Mouse (Mus musculus) limb, embryonic 11.5 days (tissue): ENCODE measurements around the gene Slc44a3. TPM values are rescaled to one million over a fixed set of nuclear protein-coding genes. Genes with fewer than 3 reads are reported as not detected.
A peak's percentile ranks its signal among the peaks of the same experiment; 100 is the strongest.

Experiments used
- ATAC-seq: fragments of 200-750 bp; cut with Nextera tagmentation; 2 replicates; pipeline ENCODE4 v1.8.0; 2017; ENCODE audit warnings: low read depth; ENCODE audit not compliant: insufficient number of reproducible peaks, low FRiP score, low TSS enrichment
- DNase-seq: peaks from one replicate; pipeline ENCODE4 v3.0.0-alpha.2; 2015; ENCODE audit warnings: low spot score
- H3K27ac ChIP-seq: fragments of 300-500 bp; sonication (generic); replicated peaks from 2 replicates; pipeline ENCODE4 v1.5.1; 2014; ENCODE audit warnings: low read depth, mild to moderate bottlenecking, low read length
- H3K27me3 ChIP-seq: fragments of 300-500 bp; sonication (generic); 2 replicates; pipeline ENCODE4 v1.6.1; 2014; ENCODE audit warnings: mild to moderate bottlenecking, low read length, mixed read lengths; ENCODE audit not compliant: control insufficient read depth, insufficient read depth
- H3K36me3 ChIP-seq: fragments of 300-500 bp; sonication (generic); 2 replicates; pipeline ENCODE4 v1.6.1; 2014; ENCODE audit warnings: mild to moderate bottlenecking, low read length, moderate library complexity, mixed read lengths; ENCODE audit not compliant: control insufficient read depth, insufficient read depth
- H3K4me1 ChIP-seq: fragments of 300-500 bp; sonication (generic); 2 replicates; pipeline ENCODE4 v1.6.1; 2014; ENCODE audit warnings: low read length, mixed read lengths; ENCODE audit not compliant: control insufficient read depth, insufficient read depth
- H3K4me2 ChIP-seq: fragments of 300-500 bp; sonication (generic); 2 replicates; pipeline ENCODE4 v1.6.1; 2014; ENCODE audit warnings: low read depth, mild to moderate bottlenecking, moderate library complexity; ENCODE audit not compliant: severe bottlenecking
- H3K4me3 ChIP-seq: fragments of 300-500 bp; sonication (generic); 2 replicates; pipeline ENCODE4 v1.5.1; 2014; ENCODE audit warnings: low read depth, low read length
- H3K9ac ChIP-seq: fragments of 300-500 bp; sonication (generic); 2 replicates; pipeline ENCODE4 v1.6.1; 2014; ENCODE audit warnings: mild to moderate bottlenecking, low read length
- H3K9me3 ChIP-seq: fragments of 300-500 bp; sonication (generic); 2 replicates; pipeline ENCODE4 v1.6.1; 2016; ENCODE audit warnings: low read length; ENCODE audit not compliant: control insufficient read depth
- WGBS: fragments of 180-500 bp; shearing (Covaris S2); extraction: QIAGEN DNeasy Blood & Tissue Kit; methylation state at CpG from one replicate; pipeline ENCODE4 v1.1.7; 2014; 5-methylcytosine and 5-hydroxymethylcytosine counted together
- polyA plus RNA-seq: library from polyadenylated mRNA; unstranded; fragments of >200 nt; fragmentation: Nextera tagmentation; extraction: Ambion mirVana; gene quantifications from 2 replicates; pipeline ENCODE4 v1.2.1, GENCODE M21; 2014

Gene Slc44a3
- polyA plus RNA-seq, 1 experiment from 2014 or later: 0.75 TPM

DNA sequence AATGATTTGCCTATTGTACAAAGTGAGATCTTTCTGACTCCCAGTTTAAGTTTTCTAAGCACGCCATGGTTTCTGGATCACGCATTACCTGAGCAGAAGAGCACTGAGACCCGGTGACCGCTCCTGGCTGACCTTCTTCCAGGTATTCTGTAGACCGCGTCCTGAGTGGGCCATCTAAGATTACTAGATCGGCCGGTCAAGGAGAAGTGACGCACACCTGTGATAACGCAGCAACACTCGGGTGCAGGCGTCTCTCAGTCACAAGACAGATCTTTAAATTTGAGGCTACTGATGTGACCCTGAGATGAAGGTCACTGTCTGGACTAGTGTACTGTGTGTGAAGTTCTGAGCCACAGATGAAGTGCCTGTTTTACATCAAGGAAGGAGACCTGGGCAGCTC, 90.7 kb downstream of the Slc44a3 start:
- DNase-seq (no peak), ATAC-seq (no peak)
- H3K9me3 ChIP-seq: no peaks in the 10 kb centered on the region; the same call in 1 of the 2 replicates
- no peak overlapping the region for H3K9ac ChIP-seq
- H3K27ac ChIP-seq: no peak overlapping the region
- H3K4me3 ChIP-seq: no peak overlapping the region
- H3K27me3 ChIP-seq: no peaks in the 10 kb centered on the region
- peaks cover 5% of the 10 kb centered on the region; the same call in 1 of the 2 replicates for H3K4me1 ChIP-seq
- WGBS: 95% methylated on average over 12 of the region's 12 CpGs
- H3K36me3 ChIP-seq: peaks cover 5% of the 10 kb centered on the region; the same call in 1 of the 2 replicates
- no peak overlapping the region for H3K4me2 ChIP-seq

DNA sequence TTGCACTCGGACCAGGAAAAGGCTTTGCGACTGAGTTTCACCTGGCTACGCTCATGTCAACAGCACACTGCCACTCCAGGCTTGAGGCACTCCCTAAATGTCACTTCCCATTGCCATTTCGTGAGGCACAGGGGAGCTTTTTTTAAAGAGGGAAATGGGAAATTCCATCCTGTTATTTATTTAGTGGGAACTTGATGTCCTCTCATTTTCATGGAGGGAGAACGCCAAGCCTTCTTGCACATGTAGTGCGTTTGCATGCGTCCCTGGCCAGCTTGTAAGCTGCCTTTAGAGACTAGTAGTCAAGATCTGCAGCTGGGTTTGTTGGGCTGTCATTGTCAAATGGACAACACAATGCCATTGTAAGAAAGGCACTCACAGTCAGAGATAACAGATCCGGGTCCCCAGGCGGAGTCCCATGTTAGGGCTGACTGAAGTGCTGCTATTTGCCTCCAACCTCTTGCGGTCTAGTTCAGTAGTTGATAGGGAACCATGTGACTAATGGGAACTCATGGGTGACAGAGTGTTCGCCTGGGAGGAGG, 92.5 kb downstream of the Slc44a3 start:
- Histone ChIP-seq H3K4me3 (no peak overlapping the region), H3K9me3 (no peaks in the 10 kb centered on the region; the same call in 1 of the 2 replicates), H3K4me1 (peaks cover 12% of the 10 kb centered on the region), H3K36me3 (peaks cover 3% of the 10 kb centered on the region; the same call in 1 of the 2 replicates), H3K9ac (no peak overlapping the region), H3K27me3 (no peaks in the 10 kb centered on the region), H3K27ac (no peak overlapping the region), H3K4me2 (no peak overlapping the region)
- ATAC-seq: no peak
- WGBS: 87% methylated on average over 11 of the region's 11 CpGs
- no peak for DNase-seq

DNA sequence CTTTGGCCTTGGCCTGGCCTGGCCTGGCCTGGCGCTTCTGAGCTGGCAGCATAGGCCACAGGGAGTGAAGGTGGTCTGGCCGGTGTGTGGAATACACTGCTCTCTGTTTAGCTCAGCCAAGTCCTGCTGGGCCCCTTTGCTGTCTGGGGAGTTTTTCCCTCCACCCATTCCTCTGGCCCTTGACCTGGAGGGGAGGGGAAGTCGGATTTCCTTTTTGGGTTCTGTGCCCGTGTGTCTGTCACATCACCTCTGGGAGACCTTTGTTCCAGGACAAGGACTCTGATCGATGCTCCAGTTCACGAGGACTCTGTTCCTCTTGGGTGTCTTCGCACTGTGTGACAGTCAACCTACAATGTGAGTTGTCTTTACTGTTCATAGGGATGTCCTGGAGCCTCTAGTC, 94.2 kb downstream of the Slc44a3 start:
- Histone ChIP-seq H3K27ac (no peak overlapping the region), H3K9ac (no peak overlapping the region), H3K27me3 (no peaks in the 10 kb centered on the region), H3K4me3 (no peak overlapping the region), H3K9me3 (no peaks in the 10 kb centered on the region), H3K4me1 (peaks cover 29% of the 10 kb centered on the region), H3K36me3 (peaks cover 3% of the 10 kb centered on the region; the same call in 1 of the 2 replicates), H3K4me2 (no peak overlapping the region)
- DNase-seq: no peak
- 79% methylated on average over 7 of the region's 7 CpGs for WGBS
- no peak for ATAC-seq

- H3K4me3 ChIP-seq: no peak overlapping the region
- WGBS: 89% methylated on average over 7 of the region's 7 CpGs
- peaks cover 35% of the 10 kb centered on the region for H3K4me1 ChIP-seq
- no peak for DNase-seq
- H3K27ac ChIP-seq: no peak overlapping the region
- H3K27me3 ChIP-seq: no peaks in the 10 kb centered on the region
- no peaks in the 10 kb centered on the region for H3K9me3 ChIP-seq
- H3K36me3 ChIP-seq: peaks cover 5% of the 10 kb centered on the region; the same call in 1 of the 2 replicates
- H3K9ac ChIP-seq: no peak overlapping the region
- ATAC-seq: no peak
- no peak overlapping the region for H3K4me2 ChIP-seq
Observed at GRCm38 (mm10) chr3:121437070-121437469, 95.1 kb downstream of the Slc44a3 start.

DNA sequence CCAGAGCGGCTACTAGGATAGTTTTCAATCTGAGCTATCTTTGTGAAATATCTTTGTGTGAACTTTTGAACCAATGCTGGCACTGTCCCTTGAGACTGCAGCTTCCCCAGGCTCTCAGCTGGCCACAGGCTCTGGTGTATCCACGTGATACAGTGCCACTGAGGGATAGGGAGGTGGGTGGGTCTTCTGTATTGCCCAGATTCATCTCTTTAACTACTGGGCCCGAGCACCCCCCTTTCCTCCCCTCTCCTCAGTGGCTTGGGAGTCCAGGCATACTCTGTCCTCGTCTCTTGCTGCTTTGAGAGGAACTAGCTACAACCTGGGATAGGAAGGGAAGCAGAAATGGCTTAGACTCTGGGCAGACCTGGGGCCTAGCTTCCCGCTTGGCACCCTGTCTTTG, 96.9 kb downstream of the Slc44a3 start:
- no peak overlapping the region for H3K4me3 ChIP-seq
- H3K9ac ChIP-seq: no peak overlapping the region
- H3K9me3 ChIP-seq: no peaks in the 10 kb centered on the region
- WGBS: 78% methylated on average over 5 of the region's 5 CpGs
- DNase-seq (no peak), ATAC-seq (no peak)
- no peaks in the 10 kb centered on the region for H3K27me3 ChIP-seq
- H3K4me1 ChIP-seq: peaks cover 37% of the 10 kb centered on the region
- H3K36me3 ChIP-seq: 0 out of 2 replicates have a peak, but pooled peaks cover 2% of the 10 kb centered on the region
- H3K27ac ChIP-seq: no peak overlapping the region
- H3K4me2 ChIP-seq: no peak overlapping the region

GRCm38 (mm10) chr3:121433968-121434533, 98.2 kb downstream of the Slc44a3 start:
- peak; percentile 93 for ATAC-seq
- no peaks in the 10 kb centered on the region for H3K9me3 ChIP-seq
- DNase-seq: peak; percentile 74
- WGBS: 5% methylated on average over 8 of the region's 8 CpGs
- H3K27ac ChIP-seq: peak overlapping the region; percentile 96
- no peaks in the 10 kb centered on the region for H3K27me3 ChIP-seq
- 0 out of 2 replicates have a peak overlapping the region, but pooled peaks have one; percentile 13 for H3K4me3 ChIP-seq
- peak overlapping the region; percentile 43 for H3K4me2 ChIP-seq
- 0 out of 2 replicates have a peak, but pooled peaks cover 2% of the 10 kb centered on the region for H3K36me3 ChIP-seq
- H3K4me1 ChIP-seq: peaks cover 41% of the 10 kb centered on the region
- H3K9ac ChIP-seq: peak overlapping the region; percentile 56; the same call in 1 of the 2 replicates

GRCm38 (mm10) chr3:121433359-121433758, 98.8 kb downstream of the Slc44a3 start:
- no peak overlapping the region for H3K4me3 ChIP-seq
- H3K27me3 ChIP-seq: no peaks in the 10 kb centered on the region
- DNase-seq (no peak), ATAC-seq (no peak)
- H3K36me3 ChIP-seq: 0 out of 2 replicates have a peak, but pooled peaks cover 2% of the 10 kb centered on the region
- H3K4me1 ChIP-seq: peaks cover 43% of the 10 kb centered on the region
- peak overlapping the region; percentile 43 for H3K4me2 ChIP-seq
- H3K9ac ChIP-seq: no peak overlapping the region; the same call in 1 of the 2 replicates
- no peaks in the 10 kb centered on the region for H3K9me3 ChIP-seq
- peak overlapping the region; percentile 96 for H3K27ac ChIP-seq
- WGBS: 63% methylated on average over 6 of the region's 6 CpGs

DNA sequence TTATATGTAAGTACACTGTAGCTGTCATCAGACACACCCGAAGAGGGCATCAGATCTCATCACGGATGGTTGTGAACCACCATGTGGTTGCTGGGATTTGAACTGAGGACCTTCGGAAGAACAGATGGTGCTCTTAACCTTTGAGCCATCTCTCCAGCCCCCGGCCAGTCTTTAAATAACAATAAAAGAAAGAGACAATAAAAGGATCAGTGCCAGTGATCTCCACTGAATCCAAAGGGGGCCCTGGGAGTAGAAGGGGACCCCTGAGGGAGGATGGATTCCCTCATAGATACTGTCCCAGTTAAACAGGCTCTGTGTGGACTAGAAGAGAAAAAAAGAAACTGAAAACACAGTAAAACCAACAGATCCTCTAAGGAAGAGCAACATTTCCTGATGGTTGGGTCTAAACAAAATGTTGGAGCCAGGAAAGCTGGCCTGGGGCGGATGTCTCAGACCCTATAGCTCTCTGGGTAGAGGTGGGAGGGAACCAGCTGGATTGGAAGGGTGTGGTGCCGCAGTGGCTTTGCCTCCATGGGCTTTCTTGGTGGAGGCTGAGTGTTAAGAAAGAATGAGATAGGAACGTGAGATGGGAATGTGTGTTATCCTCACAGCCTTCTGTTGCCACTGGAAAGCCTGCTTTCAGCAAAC, 101.8 kb downstream of the Slc44a3 start:
- ATAC-seq (no peak), DNase-seq (no peak)
- 0 out of 2 replicates have a peak, but pooled peaks cover 2% of the 10 kb centered on the region for H3K36me3 ChIP-seq
- no peaks in the 10 kb centered on the region for H3K9me3 ChIP-seq
- H3K4me3 ChIP-seq: no peak overlapping the region
- H3K27me3 ChIP-seq: no peaks in the 10 kb centered on the region
- peaks cover 41% of the 10 kb centered on the region for H3K4me1 ChIP-seq
- H3K27ac ChIP-seq: no peak overlapping the region
- no peak overlapping the region for H3K9ac ChIP-seq
- 48% methylated on average over 7 of the region's 7 CpGs for WGBS
- H3K4me2 ChIP-seq: no peak overlapping the region
